Mouse (Mus musculus) thymus, adult 2 months (tissue): Measurements from ENCODE around the gene Casp7. TPM values are rescaled to one million over a fixed set of nuclear protein-coding genes. Genes with fewer than 3 reads are reported as not detected.

ENCODE experiments used
- DNase-seq: peaks from one replicate; pipeline ENCODE4 v3.0.0; 2021
- H3K27ac ChIP-seq: fragments of 200-500 bp; 2 replicates; pipeline ENCODE4 v1.5.1; 2012; ENCODE audit warnings: low read length, control low read depth; ENCODE audit not compliant: control insufficient read depth, insufficient read depth
- H3K27me3 ChIP-seq: fragments of 200-500 bp; 2 replicates; pipeline ENCODE4 v1.6.1; 2012; ENCODE audit warnings: mild to moderate bottlenecking, low read length, moderate library complexity, mixed read lengths; ENCODE audit not compliant: control insufficient read depth, insufficient read depth
- H3K36me3 ChIP-seq: fragments of 200-500 bp; 2 replicates; pipeline ENCODE4 v1.6.1; 2012; ENCODE audit warnings: mild to moderate bottlenecking, low read length, moderate library complexity; ENCODE audit not compliant: control insufficient read depth, insufficient read depth
- H3K4me1 ChIP-seq: fragments of 200-500 bp; replicated peaks from 2 replicates; pipeline ENCODE4 v1.6.1; 2012; ENCODE audit warnings: low read length; ENCODE audit not compliant: control insufficient read depth, insufficient read depth
- H3K4me3 ChIP-seq: fragments of 200-500 bp; 2 replicates; pipeline ENCODE4 v1.5.1; 2012; ENCODE audit warnings: mild to moderate bottlenecking, low read length, control low read depth, moderate library complexity; ENCODE audit not compliant: control insufficient read depth, insufficient read depth
- CTCF ChIP-seq: fragments of 200-500 bp; IDR thresholded peaks from 2 replicates; pipeline ENCODE4 v1.5.1; 2012; ENCODE audit warnings: mild to moderate bottlenecking, control low read depth, low read length, moderate library complexity, borderline replicate concordance; ENCODE audit not compliant: control insufficient read depth, poor library complexity, insufficient read depth; ENCODE audit errors: extremely low read depth
- POLR2A ChIP-seq: fragments of 200-500 bp; IDR thresholded peaks from 2 replicates; pipeline ENCODE4 v1.6.1; 2012; ENCODE audit warnings: mild to moderate bottlenecking, low read length, control low read depth, moderate library complexity; ENCODE audit not compliant: control insufficient read depth, poor library complexity, insufficient read depth; ENCODE audit errors: extremely low read depth
- WGBS: fragments of 180-500 bp; shearing (Covaris S2); methylation state at CpG from one replicate; pipeline ENCODE4 v1.1.7; 2018; 5-methylcytosine and 5-hydroxymethylcytosine counted together
- polyA plus RNA-seq: library from polyadenylated mRNA; depleted of rRNA; stranded (reverse); fragments of >200 nt; gene quantifications from 2 replicates; pipeline ENCODE4 v1.2.3, GENCODE M21; 2012

Casp7 gene
- polyA plus RNA-seq, 1 experiment = 19.6 TPM

- Histone ChIP-seq H3K4me3 (no peak overlapping the region), H3K36me3 (no peaks in the 10 kb centered on the region), H3K4me1 (peaks cover 10% of the 10 kb centered on the region), H3K27me3 (no peaks in the 10 kb centered on the region), H3K27ac (no peak overlapping the region)
- TF ChIP-seq POLR2A (no peak), CTCF (no peak)
- WGBS = 78% methylated on average over 6 of the region's 6 CpGs
- no peak for DNase-seq
Measured at GRCm38 (mm10) chr19:56370389-56371150, 26.4 kb upstream of the Casp7 start.

- Histone ChIP-seq H3K4me3 (no peak overlapping the region), H3K4me1 (peaks cover 10% of the 10 kb centered on the region), H3K27me3 (no peaks in the 10 kb centered on the region), H3K36me3 (no peaks in the 10 kb centered on the region), H3K27ac (no peak overlapping the region)
- 97% methylated on average over 7 of the region's 7 CpGs for WGBS
- TF ChIP-seq POLR2A = no peak
- no peak for TF ChIP-seq CTCF
- no peak for DNase-seq
Measured at GRCm38 (mm10) chr19:56372226-56372625, 24.7 kb upstream of the Casp7 start.

GRCm38 (mm10) chr19:56373246-56373645 is 23.7 kb upstream of the Casp7 start:
- DNase-seq = no peak
- Histone ChIP-seq H3K4me1 (peaks cover 10% of the 10 kb centered on the region), H3K27ac (no peak overlapping the region), H3K36me3 (no peaks in the 10 kb centered on the region), H3K27me3 (no peaks in the 10 kb centered on the region), H3K4me3 (no peak overlapping the region)
- 91% methylated on average over 5 of the region's 5 CpGs for WGBS
- TF ChIP-seq CTCF (no peak), POLR2A (no peak)

- Histone ChIP-seq H3K4me1 (peaks cover 4% of the 10 kb centered on the region), H3K27ac (no peak overlapping the region), H3K27me3 (no peaks in the 10 kb centered on the region), H3K36me3 (no peaks in the 10 kb centered on the region), H3K4me3 (no peak overlapping the region)
- DNase-seq = no peak
- TF ChIP-seq POLR2A (no peak), CTCF (no peak)
- WGBS = 90% methylated on average over 10 of the region's 10 CpGs
Measured at GRCm38 (mm10) chr19:56374011-56374410, 22.9 kb upstream of the Casp7 start.

- Histone ChIP-seq H3K27ac (no peak overlapping the region), H3K4me1 (peaks cover 9% of the 10 kb centered on the region; the same call in 1 of the 2 replicates), H3K4me3 (no peak overlapping the region), H3K36me3 (no peaks in the 10 kb centered on the region), H3K27me3 (no peaks in the 10 kb centered on the region)
- 88% methylated on average over 5 of the region's 5 CpGs for WGBS
- TF ChIP-seq CTCF (no peak), POLR2A (no peak)
- DNase-seq = no peak
Measured at GRCm38 (mm10) chr19:56378007-56378406, 18.9 kb upstream of the Casp7 start.

GRCm38 (mm10) chr19:56378554-56379172 is 18.3 kb upstream of the Casp7 start:
- Histone ChIP-seq H3K4me1 (peaks cover 9% of the 10 kb centered on the region; the same call in 1 of the 2 replicates), H3K36me3 (no peaks in the 10 kb centered on the region), H3K27me3 (no peaks in the 10 kb centered on the region), H3K27ac (no peak overlapping the region), H3K4me3 (no peak overlapping the region)
- TF ChIP-seq POLR2A = no peak
- no peak for TF ChIP-seq CTCF
- 95% methylated on average over 13 of the region's 13 CpGs for WGBS
- DNase-seq = no peak
